Mouse (Mus musculus) MN1 (cell line): Measurements from ENCODE around the gene Ncoa3.

Experiments
- DNase-seq: peaks from one replicate; pipeline ENCODE4 v3.0.0-alpha.2; 2016; ENCODE audit warnings: low spot score

The Ncoa3 gene

DNA sequence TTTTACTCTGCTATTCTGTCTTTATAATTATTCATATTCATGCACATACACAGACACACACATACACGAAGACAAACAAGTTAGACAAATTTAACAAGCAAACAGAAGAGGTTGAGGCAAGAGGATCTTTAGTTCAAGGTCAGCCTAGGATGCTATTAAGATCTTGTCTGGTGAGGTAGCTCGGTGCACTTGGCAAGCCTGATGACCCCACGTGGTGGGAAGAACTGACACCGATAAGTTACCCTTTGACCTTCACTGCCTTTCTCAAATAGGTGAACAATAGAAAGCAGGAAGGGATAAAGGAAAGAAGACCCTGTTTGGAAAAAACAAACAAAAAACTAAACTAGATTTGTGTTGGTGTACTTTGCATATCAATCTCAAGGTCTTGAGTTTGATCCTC, 10.0 kb downstream of the Ncoa3 start:
- no peak for DNase-seq

GRCm38 (mm10) chr2:166003004-166003403, 10.6 kb downstream of the Ncoa3 start:
- no peak for DNase-seq

DNA sequence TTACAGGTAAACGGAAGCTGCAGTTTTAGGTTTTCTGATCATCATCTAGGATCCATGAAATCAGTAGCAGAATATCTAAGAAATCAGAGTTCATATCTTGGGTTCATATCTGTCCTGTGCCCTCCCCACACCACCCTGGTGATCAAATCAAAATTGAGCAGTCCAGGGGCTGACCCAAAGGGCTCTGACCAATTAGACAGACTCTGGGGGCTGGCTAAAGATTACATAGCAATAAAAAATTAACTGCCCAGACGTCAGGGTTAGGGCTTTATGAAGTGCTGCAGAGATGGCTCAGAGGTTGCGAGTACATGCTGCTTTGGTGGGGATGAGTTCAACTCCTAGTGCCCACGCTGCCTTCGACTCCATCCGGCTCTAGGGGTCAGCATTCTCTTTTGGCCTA, 14.6 kb downstream of the Ncoa3 start:
- DNase-seq, result no peak

DNA sequence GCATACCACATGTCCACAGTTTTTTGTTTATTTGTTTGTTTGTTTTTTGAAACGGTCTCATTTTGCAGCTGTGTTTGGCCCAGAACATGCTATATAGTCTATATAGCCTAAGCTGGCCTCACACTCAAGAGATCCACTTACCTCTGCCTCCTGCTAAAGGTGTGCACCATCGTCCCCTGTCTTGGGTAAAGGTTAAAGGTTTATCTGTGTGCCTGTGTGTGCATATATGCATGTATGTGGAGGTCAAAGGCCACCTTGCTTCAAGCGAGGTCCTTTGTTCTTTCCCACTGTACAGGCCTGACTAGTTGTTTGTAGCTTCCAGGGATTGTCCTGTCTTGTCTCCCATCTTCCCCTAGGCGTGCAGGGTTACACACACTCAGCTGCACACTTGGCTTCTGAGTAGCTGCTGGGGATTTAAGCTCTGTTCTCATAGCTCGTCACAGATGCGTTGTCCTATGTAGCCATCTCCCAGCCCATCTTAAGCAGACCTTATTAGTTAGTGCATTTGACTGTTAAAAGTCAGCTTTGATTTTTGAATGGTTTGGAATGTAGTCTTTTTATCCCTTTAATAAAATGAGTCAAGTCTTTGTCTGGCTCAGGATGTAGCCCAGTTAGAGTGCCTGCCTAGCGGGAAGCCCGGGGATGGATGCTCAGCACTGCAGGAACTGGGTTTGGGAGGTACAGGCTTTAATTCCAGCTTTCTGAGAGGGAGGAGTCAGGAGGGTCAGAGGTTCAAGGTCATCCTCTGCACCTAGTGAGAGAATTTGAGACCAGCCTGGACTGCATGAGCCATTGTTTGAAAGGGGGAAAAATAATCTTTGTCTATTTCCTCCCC, 16.3 kb downstream of the Ncoa3 start:
- no peak for DNase-seq

DNA sequence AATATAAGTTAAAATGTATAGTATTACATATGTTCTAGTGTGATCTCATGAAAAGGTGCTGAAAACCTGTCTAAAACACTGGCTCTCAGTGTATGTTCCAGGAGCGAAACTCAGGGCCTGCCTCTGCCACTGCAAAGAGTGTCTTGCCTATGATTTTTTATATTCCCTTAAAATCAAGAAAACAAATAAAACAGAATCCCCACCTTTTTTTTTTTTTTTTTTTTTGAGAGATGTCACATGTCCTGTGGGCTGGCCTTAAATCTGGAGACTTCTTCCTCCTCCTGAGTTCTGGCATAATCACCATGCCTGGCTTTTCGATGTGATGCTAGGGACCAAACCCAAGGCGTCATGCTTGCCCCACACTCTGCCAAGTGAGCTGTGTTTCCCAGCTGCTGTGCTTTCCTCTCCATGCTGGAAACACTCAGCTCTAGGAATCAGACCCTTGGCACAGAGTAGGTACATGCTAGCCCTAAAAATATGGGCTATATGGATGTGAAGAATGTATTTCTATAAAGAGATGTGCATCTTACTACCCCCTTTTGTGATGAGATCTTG, 17.0 kb downstream of the Ncoa3 start:
- DNase-seq, result no peak

DNA sequence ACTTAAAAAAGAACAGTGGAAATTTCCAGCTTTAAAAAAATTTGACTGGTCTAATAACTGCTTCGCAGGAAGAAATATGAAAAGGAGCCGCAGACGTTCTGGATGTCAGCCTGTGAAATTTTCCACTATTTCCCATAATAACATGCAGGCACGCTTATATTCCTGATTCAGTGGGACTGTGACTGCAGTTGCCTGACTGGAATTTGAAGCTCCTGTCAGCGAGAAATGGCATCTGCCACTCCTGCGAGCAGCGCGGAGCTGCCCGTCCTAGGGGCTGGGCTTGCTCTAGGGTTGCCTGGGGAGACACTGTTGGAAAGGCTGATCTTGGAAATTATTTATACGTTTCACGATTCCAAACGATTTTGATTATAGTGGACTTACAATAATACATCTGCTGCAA, 17.9 kb downstream of the Ncoa3 start:
- no peak for DNase-seq

GRCm38 (mm10) chr2:166011422-166011821, 19.0 kb downstream of the Ncoa3 start:
- DNase-seq, result peak; percentile 56

DNA sequence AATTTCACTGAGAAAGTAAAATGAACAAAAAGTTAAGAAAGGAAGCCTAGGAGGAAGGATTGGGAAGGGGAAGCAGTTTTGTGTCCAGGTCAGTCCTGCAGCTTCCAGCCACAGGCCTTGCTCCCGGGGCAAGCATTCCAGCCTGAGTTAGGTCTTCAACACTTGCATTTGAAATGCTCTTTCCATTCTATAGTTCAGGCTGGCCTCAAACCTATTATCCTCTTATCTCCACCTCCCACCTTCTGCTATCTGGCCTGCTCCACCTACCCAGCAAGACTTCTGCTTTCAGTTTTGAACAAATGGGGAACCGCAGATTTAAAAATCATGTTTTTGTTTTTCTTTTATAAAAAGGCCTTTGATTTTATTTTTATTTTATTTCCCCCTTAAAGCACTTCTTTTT, 19.7 kb downstream of the Ncoa3 start:
- no peak for DNase-seq

- DNase-seq, result no peak
Measured at GRCm38 (mm10) chr2:166018769-166019168, 26.3 kb downstream of the Ncoa3 start.

- no peak for DNase-seq
Measured at GRCm38 (mm10) chr2:166020026-166020425, 27.6 kb downstream of the Ncoa3 start.

DNA sequence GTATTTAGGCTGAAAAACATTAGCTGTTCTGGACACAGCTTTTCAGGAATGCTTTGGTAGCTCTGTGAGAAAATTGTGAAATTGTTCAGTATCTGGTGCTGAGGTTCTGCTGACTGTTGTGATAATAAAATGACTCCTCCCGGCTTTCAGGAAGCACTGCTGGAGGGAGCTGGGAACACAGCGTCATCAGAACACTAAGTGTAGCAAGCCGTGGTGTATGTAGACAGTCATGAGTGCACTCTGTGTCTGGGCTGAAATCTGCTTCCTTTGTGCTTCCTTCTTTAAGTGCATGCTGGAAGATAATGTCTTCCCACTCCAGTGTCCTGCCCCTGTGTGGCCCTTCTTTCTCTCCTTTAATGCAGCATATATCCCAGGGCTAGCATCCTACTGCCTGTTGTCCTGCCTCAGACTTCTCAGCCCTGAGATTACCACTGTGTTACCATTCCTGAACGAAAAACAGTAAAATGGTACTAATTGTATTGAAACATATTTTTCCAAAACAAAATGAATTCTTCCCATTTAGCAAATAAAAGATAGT, 28.7 kb downstream of the Ncoa3 start:
- peak; percentile 43 for DNase-seq

DNA sequence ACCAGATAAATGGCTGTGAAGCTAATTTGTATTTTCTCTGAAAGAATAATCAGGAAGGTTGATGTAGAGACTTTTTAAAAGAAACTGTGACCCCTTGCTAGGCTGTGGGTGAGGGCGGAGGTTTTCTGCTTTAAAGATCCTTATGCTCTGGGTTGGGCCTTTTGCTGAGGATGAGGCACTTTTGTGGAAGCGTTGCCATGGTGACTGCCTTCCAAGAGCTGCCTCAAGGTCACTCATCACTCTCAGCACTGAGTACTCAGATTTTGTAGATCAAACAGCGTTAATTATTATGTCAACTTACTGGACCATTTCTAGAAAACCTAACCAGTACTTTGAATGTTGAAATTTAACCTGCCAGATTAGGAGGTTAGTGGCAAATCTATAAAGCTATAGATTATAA, 29.2 kb downstream of the Ncoa3 start:
- DNase-seq, result peak; percentile 71

DNA sequence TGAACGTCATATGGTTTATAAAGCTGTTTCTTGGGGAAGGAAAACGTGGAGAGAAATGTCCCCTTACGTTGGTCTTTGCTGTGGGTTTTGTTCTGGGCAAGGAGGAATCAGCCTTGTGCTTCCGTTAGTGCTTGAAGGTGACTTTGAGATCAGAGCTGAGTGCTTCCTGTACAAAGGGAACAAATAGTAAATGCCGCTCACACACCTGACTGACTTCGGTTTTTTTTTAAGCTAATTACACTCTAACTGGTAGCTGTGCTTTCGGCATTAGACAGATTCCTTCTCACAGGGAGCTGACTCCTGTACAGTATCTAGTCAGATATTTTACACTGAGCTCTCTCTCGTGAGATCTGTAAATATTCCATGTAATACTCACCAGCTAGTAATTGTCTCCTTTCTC, 29.9 kb downstream of the Ncoa3 start:
- DNase-seq, result no peak

GRCm38 (mm10) chr2:166024079-166024478, 31.6 kb downstream of the Ncoa3 start:
- no peak for DNase-seq

DNA sequence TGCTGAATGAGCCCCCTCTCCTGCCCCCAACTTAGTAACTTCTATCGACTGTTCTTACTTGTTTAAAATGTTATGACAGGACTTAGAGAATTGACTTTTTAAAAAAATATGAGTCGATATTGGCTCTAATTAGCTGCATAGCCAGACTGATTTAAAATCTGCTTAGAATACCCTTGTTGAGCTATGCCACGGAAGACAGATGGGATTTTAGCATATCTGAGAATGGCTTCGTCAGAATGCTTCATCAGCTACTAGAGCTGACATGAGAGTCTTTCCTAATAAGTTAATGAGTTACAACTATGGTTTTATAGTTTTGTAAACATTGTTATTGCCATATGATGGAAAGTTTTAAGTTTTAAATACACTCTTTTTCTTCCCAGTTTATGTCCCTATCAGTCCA, 32.2 kb downstream of the Ncoa3 start:
- no peak for DNase-seq

GRCm38 (mm10) chr2:166025943-166026342, 33.5 kb downstream of the Ncoa3 start:
- no peak for DNase-seq

DNA sequence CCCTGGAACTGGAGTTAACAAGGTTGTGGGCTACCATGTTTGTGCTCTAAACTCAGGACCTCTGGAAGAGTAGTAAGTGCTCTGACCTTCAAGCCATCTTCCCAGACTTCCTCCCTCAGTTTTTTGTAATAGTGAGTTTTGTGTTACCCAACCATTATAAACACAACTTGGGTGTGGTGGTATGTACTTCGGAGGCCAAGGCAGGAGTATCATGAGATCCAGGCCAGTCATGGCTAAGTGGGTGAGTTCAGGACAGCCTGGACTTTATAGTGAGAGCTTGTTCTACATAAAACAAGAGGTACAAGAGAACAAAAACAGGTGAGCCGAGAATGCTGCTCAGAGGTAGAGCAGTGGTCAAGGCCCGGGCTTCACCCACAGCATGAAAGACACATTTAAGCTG, 35.4 kb downstream of the Ncoa3 start:
- no peak for DNase-seq

- DNase-seq, result no peak
Measured at GRCm38 (mm10) chr2:166029232-166029631, 36.8 kb downstream of the Ncoa3 start.

DNA sequence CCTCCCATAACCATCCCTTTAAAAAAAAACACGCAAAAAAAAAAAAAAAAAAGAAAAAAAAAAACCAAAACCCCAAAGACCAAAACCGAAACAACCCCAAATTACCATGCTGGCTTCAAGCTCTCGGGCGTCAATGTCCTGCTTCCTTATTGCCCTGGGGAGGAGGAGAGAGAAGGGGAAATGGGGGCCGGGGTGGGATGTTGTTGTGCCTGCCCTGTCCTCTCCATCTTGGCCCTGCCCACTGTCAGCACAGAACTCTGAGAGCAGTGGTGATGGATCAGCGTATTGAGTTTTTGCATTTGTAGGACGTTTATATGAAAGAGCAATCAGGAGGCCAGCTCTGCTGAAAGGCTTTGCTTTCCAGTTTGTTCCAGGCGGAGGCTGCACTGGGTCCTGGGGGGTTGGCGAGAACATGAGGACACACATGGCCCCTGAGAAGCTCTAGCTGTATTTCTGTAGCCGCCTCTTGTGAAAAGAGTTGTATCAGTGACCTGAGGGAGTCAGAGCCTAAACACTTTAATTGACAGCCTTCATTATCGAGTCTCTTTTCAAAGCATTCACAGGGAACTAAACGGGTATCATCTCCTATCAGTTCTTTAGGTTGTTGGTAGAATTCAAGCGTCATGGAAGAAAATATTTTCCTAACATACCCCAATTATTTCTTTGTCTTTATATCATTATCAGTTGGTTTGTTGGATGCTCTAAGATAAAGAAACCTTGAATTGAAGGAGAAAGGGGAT, 38.0 kb downstream of the Ncoa3 start:
- DNase-seq, result no peak

DNA sequence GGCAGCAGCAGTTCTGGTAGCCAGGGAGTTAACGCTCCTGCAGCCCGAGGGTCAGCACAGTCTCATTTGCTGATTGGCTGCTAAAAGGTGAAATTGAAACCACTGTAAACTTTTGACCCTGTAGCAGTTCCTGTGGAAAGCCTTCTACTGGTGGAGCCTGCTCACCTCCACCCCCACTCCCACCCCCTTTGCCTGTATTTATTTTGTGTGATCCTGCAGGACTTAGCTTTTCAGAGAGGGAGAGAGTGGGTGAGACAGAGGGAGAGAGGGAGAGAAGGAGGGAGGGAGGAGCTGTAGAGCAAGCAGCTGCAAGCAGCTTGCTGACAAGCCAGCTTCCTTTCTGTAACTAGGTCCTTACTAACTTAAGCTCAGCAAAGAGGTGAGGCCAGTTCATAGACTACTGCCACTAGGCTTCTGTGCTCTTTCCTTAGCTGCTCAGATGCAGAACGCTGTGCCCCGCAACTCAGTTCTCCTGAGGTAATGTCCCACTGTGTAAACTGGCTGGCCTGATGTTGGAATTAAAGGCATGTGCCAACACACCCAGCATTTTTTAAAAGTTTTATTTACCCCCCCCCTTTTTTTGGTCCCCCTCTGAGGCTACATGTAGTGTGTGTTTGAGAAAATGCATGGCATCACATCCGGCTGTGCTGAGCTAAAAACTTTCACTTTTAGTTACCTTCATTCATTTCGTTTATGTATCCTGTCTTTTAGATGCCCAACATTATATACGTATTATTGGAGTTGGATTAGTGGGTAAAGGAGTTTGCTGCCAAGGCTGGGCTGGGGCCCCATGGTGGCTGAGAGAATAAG, 38.9 kb downstream of the Ncoa3 start:
- DNase-seq, result peak; percentile 65

GRCm38 (mm10) chr2:166032628-166033027, 40.2 kb downstream of the Ncoa3 start:
- no peak for DNase-seq

- DNase-seq, result no peak
Measured at GRCm38 (mm10) chr2:166034967-166035490, 42.6 kb downstream of the Ncoa3 start.
